Mouse (Mus musculus) thymus, postnatal 25 days (tissue): ENCODE results near the gene Fnip1.

ENCODE experiments used
- DNase-seq: peaks from one replicate; pipeline ENCODE4 v3.0.0; 2022

The Fnip1 gene

DNA sequence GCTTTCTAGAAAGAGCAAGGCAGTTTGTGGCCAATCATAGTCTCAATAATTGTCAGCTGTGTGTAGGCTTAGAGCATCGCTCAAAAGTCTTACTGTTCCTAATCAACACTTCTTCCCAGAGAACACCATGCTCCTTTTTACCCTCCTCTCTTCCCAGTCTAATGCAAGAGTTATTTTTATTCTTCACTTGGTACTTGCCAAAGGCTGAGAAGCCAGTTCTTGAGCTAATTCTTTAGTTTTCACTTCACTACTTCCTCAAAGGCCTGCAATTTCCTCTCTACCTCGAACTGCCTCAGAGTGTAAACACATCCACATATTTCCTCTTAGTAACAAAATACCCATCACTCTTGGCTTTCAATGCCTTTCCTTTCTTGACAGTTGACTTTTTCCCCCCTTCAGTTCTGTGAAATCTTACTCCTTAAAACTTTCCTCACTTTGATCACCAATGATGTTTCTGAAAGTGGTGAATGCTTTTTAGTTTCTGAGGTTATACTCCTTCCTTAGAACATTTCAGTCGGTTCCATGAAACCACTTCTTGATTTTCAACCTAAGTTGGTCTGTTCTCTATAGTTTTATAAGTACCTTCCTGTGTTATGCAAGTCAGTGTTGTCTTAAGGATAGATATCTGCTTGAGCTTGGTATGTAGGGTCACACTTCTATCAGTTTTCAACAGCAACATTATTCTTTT is 26.7 kb downstream of the Fnip1 start:
- no peak for DNase-seq

DNA sequence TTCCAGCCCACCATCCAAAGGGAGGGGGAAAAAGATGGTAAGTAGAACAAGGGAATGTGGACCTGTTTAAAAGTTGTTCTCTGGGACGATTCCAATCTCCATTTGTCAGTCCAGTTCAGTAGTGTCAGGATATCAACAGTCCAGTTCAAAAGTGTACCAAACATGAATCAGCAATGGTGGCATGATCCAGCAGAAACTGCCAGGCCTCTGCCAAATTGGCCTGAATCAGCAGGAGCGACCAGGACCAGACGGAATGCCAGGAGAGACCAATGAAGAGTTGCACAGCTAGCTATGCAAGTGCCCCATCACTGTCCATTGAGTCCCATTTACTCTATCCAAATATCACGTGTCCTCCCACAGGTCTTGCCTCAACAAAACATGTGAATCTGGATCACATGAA is 34.2 kb downstream of the Fnip1 start:
- no peak for DNase-seq

DNA sequence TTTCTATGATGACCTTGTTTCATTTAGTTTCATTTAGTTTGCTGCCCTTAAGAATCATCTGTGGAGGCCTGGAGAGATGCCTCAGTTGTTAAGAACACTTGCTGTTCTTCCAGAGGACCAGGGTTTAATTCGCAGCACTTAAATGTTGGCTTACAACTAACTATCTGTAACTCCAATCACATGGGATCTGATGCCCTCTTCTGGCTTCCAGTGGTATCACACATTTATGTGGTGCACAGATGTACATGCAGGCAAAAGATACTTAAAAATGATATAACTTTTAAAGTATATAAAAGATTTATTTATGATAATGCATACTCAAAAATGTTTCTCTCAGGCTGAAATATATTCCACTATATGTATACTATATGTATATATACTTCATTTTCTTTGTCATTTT is 40.4 kb downstream of the Fnip1 start:
- DNase-seq = peak; percentile 37

DNA sequence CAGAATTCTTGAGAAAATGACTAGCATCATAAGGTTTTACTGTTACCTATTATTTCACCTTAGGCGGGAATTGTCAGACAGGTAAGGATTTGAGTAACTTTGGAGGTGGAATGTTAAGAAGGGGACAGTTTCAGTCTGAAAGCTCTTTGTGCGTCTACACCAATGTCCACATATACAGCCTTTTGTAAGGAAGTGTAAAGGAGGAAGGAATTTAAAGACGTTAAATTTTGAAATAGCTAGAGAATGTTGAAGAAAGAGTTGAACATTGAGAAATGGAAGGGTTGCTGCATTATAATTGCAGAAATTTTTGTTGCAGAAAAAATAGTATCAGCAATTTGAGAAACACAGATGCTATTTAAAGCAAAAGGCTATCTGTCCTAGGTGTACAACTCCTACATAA is 48.0 kb downstream of the Fnip1 start:
- DNase-seq = no peak

DNA sequence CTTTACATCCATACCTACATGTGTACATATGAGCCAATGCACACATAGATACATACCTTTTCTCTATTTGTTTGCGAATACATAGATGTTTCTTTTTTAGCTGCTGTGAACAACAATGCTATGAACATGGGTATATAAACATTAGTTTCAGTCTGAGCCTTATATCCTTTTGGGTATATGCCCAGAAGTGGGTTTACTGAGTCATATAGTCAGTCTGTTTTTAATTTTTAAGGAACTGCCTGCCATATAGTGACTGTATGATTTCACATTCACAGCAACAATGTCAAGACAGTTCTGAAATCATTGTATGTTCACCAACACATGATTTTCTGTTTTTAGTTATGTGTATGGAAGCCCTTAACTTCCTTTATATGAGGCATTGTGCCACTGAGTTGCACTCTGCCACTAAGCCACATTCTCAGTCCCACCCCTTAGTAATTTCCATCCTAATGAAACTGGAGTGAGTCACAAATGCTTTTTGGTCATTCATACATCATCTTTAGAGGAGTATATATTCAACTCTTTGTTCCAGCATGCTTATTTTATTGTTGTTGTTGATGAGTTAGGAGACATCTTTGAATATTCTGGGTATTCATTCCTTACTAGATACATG is 54.1 kb downstream of the Fnip1 start:
- DNase-seq = no peak

DNA sequence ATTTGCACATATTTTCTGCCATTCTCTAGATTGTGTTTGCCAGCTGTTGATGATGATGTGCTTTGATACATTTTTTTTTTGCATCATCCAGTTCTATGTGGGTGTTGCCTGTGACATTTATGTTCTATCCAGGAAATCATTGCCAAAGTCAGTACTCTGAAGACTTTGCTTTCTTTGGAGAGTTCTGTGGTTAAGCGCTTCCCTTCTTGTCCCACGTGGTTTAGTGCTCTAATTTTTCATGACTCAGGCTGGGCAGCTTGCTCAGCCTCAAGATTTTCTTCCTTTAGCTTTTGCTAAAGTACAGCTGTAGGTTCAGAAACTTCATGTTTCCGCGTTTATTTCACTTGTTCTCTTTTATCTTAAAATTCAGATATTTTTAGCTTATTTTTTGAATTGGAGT is 54.6 kb downstream of the Fnip1 start:
- DNase-seq = peak; percentile 30

DNA sequence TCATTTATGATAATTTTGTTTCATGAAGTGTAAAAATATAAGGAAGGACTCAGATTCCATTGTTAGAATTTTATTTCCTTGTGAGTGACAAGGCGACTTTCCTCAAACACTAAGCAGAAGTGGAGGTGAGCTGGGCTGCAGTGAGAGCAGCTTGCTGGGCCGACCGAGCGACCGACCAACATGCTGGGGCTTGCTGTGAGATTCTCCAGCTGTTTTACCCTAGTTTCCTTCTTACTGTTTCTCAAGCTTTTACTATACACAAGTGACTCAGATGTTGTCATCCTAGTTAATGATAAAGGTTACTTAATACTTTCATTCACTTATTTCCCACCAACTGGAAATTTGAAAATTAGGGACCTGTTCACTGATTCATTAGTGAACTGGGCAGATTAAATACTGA is 61.8 kb downstream of the Fnip1 start:
- no peak for DNase-seq

DNA sequence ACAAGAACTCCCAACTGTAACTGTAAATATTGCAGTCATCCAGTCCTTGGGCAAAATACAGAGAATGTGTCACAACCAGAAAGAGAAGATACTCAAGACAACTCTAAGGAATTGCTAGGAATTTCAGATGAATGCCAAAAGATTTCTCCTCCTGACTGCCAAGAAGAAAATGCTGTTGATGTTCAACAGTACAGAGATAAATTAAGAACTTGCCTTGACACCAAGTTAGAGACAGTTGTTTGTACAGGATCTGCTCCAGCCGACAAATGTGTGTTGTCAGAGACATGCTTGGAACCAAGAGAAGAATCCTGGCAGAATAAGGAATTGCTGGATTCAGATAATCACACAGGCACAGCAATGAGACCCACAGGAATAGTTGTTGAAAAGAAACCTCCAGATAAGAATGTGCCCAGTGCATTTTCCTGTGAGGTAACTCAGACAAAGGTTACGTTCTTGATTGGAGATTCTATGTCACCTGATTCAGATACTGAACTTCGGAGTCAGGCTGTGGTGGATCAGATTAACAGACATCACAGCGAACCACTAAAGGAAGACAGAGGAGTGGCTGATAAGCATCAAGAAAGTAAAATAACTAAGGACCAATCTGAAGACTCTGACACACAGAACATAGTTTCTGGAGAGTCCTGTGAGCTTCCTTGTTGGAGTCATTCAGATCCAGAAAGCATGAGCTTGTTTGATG is 64.7 kb downstream of the Fnip1 start:
- no peak for DNase-seq

DNA sequence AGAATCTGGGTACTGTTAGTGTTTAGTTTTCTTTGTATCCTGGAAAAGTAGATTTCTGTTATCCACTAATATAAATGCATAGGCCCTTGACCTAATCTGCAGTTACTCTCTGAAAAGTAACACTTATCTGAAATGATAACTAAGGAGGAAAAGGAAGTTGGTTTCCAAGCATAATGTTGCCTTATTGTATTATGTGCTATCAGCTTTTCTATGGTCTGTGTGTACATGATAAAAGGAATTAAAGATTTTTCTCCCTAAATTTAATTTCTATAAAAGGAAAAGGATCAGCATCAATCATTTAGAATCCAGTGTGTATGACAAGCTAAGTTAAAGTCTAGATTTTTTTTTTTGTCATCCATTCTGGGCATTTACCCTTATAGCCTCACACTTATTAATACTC is 75.6 kb downstream of the Fnip1 start:
- no peak for DNase-seq

DNA sequence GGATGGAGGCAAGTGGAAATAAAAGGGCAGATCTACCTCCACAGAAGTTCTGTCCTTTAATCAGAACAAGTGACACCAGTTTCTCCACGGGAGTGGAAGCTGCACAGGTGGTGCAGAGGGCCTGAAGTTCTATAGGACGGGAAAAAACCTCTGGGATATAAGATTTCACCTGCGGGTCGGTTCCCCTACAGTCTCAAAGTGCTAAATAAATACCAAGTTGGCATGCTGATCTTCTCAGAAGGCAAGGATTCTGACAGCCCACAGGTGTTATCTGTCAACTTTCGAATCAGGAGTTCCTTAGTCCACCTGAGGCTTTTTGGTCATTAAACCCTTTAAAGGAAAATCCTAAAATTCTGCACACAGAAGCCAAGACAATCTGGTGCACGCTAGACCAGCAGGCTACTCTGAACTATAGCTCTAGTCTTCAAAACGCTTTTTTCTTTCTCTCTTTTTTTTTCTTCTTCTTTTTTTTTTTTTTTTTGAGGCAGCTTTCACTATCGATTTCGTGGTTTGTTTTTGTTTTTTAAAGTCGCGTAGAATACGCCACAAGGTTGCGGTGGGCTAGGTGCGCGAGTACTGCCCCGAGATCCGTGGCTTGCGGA is 84.0 kb downstream of the Fnip1 start:
- DNase-seq = peak; percentile 18

DNA sequence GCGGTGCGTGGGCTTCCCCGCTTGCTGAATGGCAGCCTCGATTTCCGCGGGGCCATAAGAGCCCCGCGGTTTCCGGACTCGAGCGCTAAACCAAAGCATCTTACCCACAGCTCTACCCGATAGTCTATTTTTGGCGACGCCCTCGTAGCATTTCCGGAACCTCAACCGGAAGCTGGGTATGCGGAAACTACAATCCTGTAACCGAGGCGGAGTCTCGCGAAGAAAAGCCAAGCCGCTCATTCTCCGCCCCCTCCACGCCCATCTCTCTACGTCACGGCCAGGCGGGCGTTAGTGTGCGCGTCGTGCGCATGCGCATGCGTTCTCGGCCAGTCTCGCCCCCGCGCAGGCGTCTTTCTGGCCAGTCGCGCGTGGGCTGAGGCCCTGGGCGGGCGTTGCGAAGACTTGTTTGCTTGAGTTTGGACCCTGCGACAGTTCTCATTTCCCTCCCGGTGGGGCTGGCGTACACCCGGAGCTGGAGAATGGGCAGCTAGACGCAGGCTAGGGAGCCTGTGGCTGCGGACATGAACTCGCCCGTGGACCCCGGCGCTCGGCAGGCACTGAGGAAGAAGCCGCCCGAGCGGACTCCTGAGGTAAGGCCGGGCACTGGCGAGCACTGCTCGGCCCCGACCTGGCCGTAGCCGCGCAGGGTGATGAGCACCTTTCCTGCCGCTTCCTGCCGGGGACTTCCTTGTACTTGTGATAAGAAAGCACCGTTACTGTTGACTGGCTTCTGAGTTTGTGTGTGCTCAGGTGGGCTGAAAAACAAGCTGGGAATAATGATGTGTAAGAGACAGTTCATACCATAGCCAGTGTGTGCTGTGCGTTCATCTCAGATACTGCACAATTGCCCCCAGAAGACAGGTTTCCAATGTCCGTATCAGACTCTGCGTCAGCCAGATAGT is 84.8 kb downstream of the Fnip1 start, which contains the start of gene Rapgef6:
Rapgef6 (plus strand) TSS at position 319 of the 902 bp plus-strand sequence.
- peak; percentile 99 for DNase-seq

DNA sequence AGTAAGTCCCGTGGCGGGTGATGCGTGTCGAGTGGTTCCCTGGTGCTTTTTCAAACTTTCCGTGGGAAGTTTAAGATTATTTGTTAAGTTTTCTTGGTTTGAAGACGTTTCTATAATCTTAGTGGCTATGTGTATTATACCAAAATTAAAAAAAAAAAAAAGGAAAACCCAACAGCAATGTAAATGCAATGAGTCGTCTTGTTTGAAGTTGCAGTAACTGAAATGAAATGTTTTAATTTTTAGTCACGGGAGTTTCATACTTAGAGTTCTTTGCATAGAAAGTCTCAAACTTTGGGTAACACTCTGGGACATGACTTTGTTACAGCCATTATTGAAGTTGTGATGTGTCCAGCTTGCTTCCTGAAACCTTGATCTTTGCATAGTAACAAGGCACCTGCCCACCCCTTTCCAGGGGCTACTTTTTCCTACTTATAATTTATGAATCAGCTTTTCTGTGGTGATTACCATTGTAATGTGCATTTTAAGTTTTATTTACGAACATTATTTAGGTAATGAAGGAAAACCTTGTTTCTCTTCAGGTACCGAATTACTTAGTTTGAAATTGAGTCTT is 85.5 kb downstream of the Fnip1 start:
- no peak for DNase-seq

DNA sequence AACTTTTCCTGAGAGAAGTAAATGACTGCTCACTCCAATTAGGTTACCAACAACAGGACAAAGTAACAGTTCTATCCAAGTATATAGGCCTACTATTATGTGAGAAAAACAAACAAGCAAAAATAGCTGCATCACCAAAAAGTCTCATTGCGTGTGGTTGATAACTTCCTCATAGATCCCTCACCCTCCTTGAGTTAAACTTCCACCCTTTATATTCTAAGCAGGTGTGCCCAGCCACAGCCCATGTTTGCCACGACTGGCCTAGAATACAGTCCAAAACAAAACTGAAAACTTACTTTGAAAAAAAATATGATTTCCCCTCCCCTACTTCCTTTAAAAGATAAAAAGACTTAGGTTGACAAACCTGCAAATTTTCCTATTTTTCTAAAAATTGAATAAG is 90.0 kb downstream of the Fnip1 start:
- DNase-seq = no peak

DNA sequence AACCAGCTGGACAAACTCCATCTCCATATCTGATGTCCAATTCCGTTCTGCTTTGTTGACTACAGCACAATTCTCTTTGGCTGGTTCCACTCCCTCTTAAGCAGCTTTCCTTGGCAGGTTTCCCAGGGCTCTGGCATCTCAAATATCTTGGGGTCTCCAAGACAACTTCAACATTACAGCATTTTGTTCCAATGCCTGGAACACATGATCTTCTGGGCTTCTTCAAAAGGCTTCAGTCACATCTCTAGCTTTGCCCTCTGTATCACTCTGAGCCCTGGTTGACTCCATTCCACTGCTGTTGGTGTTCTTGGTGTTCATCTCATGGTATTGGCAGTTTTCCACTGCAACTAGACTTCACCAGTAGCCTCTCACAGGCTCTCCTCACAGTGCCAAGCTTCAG is 92.4 kb downstream of the Fnip1 start:
- no peak for DNase-seq

DNA sequence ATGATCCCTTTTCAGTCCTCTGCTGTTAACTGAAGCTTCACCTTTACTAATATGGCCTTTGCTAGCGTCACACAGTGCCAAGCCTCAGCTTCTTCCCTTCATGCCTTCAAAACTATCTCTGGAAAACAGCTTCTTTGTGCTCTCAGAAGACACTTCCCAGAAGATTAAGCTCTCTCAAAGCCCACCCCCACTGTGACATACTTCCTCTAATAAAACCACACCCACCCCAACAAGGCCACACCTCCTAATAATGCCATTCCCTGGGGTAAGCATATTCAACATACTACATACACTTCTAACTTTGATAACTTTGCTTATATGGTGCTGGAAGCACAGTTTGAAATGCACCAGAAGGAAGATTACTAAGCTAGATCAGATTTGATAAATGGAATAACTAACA is 92.9 kb downstream of the Fnip1 start:
- DNase-seq = no peak

DNA sequence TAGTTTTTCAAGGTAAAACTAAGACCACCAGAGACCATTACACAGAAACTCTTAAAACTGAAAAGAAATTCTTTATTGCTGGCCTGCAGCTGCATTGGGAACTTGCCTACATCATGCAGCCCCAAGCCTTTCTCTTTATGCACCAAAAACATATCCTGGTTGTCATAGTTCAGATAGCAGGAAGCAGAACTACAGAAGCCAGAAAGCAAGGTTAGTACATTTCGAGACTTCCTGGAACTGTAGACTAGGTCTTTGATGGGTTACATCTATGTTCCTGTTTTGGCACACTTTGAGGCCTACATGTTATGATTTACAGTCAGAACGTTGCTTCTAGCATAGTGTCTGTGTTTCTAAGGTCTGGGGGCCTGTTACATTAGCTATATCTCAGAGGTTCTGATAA is 95.8 kb downstream of the Fnip1 start:
- no peak for DNase-seq

DNA sequence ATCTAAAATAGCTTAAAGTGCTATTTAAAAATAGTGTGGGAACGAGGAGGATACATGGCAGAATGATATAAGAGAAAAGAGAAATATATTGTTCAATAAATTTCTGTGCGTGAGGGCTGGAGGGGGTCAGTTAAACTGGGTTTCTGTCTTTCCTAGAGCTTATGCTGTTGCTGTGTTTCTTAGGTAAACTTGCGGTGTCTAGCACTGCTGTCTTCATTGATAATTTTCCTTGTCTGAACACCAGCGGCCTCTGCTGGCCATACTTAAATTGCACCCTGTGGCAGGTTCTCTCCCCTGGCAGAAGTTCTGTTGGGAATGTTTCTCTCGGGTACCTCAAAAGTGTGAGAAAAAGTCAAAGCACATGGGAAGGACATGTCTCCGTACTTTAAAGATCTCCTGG is 96.9 kb downstream of the Fnip1 start:
- peak; percentile 82 for DNase-seq

DNA sequence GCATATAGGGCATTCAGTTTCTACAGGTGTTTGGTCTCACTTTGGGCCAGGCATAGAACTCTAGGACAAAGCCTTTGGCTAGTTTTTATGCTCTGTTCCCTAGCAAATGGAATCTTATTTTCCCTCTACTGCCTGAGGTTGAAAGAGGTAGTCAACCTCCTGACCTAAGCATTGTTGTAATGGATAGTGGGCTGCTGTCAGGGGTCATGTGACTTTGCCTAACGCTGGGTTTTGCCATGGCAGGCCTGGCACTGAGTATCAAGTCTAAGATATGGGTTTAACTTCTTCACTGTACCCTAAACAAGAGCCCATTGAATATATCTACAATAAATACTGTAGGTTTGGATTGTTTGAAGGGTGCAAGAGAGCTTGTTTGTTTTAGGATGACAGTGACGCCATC is 101.0 kb downstream of the Fnip1 start:
- no peak for DNase-seq

DNA sequence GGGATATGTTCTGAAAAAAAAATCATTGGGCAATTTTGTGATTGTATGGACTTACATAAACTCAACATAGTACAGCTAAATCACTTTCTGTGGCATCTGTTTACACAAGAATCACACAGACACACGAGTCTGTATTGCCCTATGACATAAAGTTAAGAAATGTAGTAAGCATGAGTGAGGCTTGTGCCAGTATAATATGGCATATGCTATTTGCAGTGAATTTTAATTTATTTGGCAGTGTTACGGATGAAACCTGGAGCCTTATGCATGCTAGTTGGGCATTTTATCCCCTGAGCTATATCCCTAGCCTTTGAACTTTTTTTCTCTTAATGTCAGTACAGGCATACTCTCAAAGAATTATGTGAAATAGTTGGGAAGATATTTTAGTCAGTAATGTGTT is 101.5 kb downstream of the Fnip1 start:
- no peak for DNase-seq

DNA sequence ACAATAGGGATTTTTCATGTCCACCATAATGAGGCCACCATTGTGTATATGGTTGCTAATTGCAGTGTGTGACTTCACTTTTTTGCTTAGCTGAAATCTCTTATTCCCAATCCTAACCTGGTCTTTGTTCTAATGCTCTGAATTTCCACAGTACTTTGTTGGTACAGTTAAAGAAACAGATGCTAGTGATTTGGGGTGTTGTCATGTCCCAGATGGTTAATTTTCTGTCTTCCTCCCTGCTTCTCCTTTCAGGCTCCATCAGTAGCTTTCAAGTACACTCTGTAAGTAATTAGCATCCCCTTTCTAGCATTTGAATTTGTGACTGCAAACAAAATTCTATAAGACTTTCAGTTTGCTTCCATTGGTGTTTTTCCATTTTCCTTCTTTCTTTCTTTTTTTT is 102.3 kb downstream of the Fnip1 start:
- DNase-seq = no peak

DNA sequence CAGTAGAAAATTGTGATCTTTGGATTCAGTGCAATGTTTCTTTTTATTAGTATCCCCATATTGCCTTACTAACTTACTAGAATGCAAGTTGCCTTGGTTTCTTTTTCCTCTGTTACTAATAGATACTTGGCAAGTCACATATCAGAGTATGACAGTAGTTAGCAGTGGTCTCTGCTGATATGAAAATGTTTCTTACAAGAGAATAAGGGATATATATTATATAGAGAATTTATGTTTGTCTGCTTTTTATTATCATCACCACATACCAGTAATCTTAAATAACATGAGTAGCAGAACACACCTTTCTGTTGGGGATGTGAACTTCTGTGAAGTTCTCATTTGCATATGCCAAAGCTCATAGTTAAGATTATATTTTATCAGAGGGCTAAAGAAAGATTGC is 104.4 kb downstream of the Fnip1 start:
- no peak for DNase-seq

DNA sequence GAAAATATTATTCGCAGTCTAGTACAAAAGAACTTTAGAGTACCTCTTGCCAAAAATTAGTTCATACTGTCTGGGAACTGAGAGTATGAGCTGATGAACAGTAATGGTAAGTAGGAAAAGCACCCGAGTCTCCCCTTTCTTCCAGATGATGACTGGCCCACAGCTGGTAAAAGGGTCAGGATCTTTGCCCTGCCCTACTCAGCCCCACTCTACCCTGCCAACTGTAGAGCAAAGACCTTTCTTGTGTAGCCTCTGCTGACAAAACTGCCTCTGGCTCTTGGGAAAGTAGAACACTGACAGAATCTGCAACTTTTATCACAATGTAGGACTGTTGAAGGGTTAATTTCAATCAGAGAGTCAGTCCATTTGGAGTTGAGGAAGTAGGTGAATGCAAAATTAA is 117.0 kb downstream of the Fnip1 start:
- DNase-seq = no peak

DNA sequence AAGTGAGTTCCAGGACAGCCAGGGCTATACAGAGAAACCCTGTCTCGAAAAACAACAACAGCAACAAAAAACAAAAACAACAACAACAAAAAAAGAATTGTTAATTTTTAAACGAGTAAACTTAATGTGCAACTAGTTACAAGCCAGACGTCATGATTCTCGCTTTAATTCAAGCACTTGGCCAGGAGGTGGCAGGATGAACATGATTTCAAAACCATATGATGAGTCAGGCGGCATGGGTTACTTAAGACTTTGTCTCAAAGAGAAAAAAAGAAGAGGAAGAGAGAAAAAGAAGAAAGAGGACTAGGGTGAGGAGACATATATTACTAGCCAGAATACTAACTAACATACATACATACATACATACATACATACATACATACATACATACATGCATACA is 124.8 kb downstream of the Fnip1 start:
- DNase-seq = peak; percentile 45
